Mouse (Mus musculus) layer of hippocampus, adult 9-11 months (tissue): ENCODE measurements around the gene Serpina16.
A peak's percentile ranks its signal among the peaks of the same experiment; 100 is the strongest.
"Not testable (repeated sequence)": the region's sequence is repeated elsewhere in the genome, so short reads cannot be mapped to it uniquely, and the experiment has no call there.

Experiments
- DNase-seq: peaks from one replicate; pipeline ENCODE4 v3.0.0; 2022

Gene Serpina16

DNA sequence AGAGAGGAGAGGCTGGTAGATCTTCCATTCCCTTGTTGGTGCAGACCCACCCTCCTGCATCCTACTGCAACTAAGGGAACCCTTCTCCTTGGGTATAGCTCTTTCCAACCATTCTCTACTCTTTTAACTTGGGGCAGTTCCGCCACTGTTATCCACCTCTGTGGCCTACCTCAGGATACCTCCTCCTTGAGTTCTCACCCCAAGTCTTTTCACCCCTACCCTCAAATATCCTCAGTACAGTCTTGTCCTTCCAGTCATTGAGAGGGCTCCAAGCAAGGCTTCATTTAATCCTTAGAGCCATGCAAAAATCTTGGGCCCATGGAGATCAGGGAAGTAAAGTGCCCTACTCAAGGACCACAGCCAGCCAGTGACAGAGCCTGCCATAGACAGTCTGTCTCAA is at the start of gene Serpina16:
TSS of gene Serpina16 (minus strand) at position 101 of the 400 bp plus-strand sequence.
- DNase-seq: no peak

DNA sequence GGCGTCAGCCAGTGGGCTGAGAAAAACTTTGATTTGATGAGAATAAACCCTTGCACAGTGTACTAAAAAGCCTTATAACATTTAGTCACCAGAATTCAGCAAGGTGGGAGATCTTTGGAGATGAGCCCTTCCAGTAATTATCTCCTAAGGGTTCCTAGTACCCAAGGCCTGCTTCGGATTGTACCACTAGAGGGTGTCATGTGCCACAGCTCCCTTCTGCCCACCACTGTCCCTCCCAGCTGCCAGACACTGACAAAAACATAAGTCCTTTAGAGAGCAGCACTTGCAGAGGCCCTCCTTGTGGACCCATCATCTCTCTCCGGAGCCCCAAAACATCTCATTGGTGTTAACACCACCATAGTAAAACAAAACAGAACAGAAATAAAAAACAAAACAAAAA is 35.6 kb upstream of the Serpina16 start:
- DNase-seq: no peak

GRCm38 (mm10) chr12:103710405-103710804 is 34.5 kb upstream of the Serpina16 start:
- DNase-seq: no peak

DNA sequence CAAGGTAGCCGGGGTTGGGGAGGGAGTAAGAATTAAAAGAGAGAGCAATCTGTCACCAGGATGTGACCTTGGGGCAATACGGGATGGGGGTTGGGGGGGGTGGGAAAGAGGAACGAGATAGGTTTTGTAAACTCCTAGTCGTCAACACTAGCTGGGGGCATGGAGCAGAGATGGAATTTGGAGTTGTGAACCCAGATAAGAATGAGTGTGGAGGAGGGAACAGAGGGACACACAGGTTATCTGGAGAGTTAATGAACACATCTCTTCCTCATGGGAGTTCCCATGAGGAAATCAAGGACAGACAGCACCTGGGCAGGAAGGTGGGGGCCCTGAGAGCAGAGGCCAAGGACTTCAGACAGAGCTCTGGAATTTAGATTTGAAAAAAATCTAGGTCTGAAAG is 30.2 kb upstream of the Serpina16 start:
- DNase-seq: no peak

DNA sequence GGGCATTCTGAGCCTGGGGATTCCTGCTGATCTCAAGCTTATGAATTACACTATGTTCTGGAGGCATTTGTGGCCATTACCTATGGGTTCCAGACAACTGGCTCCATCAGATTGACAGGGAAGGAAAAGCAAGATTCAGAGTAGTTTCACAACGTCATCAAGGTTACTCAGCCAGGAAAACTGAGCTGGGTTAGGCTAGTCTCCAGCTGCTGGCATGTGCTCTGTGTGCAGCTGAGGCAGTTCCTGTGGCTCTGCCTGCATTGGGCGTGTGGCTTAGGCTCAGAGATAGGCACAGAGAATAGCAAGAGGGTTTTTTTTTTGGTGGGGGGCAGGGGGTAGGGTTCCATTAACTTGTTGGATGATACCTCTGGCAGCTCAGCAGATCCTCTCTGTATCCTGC is 29.6 kb upstream of the Serpina16 start:
- no peak for DNase-seq

GRCm38 (mm10) chr12:103700144-103700750 is 24.3 kb upstream of the Serpina16 start:
- DNase-seq: no peak

DNA sequence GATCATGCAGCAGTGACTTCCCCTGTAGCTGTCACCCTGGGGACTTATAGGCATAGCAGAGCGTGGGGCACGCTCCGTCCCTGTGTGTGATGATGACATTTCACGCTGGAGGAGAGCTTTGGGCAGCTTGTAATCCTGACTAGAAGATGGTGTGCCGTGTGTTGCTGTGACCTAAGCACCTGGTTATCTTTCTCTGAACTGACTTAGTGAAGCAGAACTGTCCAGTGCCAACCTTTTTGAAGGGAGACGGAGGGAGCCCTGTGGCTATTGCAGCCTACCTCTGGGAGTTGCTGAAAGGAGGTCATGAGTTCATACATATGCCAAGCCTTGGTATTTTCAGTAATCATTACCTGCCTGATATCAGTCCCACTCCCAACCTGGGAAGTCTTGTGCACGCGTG is 19.5 kb upstream of the Serpina16 start, which contains the start of gene Serpina1f:
TSS of gene Serpina1f (minus strand) at position 101 of the 400 bp plus-strand sequence.
- DNase-seq: no peak

GRCm38 (mm10) chr12:103688221-103688814 is 12.4 kb upstream of the Serpina16 start:
- no peak for DNase-seq

GRCm38 (mm10) chr12:103687021-103687420 is 11.1 kb upstream of the Serpina16 start:
- DNase-seq: no peak

DNA sequence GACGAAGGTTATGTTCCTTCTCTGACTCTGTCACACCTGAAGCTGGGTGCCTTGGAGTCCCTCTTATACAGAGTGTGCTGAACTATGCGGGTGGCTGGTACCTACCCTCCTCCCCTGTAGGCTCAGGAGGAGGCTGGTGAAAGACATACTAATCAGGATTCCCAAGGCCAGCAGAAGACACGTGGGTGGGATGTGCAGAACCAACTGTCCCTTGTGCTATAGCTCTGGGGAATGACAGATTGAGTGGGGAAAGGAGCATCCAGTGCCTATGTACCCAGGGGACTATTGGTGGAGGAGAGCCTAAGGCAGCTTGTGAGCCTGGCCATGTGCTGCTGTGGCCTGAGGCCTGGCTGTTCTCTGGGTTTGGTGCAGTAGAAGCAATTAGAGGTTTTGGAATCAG is 10.1 kb upstream of the Serpina16 start:
- peak; percentile 78 for DNase-seq

DNA sequence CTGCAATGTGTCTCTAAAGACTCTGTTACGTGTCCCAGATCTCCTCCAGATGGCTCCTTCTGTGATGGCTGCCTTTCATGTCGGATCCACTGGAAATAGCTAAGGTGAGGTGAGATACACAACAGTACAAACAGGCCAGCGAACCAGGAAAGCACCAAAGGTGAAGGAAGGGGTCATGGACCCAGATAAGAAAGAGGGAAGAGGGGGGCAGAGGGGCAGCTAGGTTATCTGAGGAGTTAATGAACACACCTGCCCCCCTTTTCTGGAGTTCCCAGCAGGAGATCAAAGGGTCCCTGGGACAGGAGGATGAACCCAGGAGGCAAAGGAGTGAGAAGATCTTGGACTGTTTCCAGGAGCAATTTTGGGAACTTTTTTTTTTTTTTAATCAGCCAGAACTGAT is 9.4 kb upstream of the Serpina16 start:
- DNase-seq: no peak

DNA sequence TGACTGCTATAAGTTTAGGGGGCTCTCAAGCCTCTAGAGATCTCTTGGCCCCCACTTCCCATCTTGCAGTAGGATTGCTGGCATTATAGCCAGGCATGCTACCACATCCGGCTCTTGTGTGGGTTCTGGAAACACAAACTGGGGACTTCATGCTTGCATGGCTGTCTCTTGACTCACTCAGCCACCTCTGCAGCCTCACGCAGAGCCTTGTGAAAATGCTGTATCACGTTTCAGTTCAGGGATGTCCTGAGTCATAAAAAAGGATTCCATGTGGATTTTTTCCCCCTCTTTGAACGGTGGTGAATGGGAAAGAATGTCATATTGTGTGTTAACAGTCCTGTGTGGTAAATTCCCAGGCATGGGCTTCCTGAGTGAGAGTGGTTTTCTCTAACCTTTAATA is 7.8 kb upstream of the Serpina16 start:
- DNase-seq: no peak

DNA sequence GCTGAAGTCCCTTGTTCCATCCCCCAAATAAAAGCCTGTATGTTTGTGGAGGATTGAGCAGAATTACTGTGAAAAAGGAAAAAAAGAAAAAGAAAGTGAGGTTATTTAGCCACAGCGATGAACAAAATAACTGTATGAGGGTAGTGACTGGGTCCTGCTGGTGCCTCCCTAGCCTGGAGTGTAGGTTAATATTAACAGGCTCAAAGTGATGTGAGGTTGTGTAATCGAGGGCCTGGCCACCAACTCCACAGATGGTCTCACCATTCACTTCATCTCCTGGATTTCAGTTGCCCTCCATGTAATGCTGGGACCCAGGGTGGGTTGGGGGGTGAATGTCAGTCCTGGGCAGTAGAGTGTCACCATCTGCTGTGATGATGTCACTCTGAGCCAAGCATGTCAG is 5.8 kb upstream of the Serpina16 start:
- DNase-seq: no peak

DNA sequence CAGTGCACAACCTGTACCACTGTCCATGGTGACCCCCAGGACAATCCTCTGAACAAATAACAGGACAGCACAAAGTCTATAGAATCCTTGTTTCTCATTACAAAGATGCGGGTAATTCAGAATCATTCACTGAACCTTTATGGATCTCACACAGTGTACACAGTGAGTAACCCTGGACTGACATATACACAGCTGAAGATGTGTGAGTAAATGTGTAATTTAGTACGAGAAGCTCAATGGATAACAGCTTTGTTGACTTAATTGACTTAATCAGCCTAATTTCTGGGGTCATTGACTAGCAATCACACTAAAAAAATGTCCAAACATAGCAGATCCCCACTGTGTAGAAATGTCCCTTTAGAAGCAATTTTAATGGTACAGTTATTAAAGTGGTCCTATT is 5.2 kb upstream of the Serpina16 start:
- DNase-seq: no peak

- not testable (repeated sequence) for DNase-seq
These were observed 3.9 kb upstream of the Serpina16 start for GRCm38 (mm10) chr12:103679853-103680252.

- no peak for DNase-seq
These were observed 2.8 kb downstream of the Serpina16 start for GRCm38 (mm10) chr12:103673179-103673578.

GRCm38 (mm10) chr12:103671483-103671882 is 4.5 kb downstream of the Serpina16 start:
- DNase-seq: no peak

GRCm38 (mm10) chr12:103670964-103671363 is 5.0 kb downstream of the Serpina16 start:
- DNase-seq: no peak

GRCm38 (mm10) chr12:103670344-103670743 is 5.6 kb downstream of the Serpina16 start:
- peak; percentile 61 for DNase-seq

DNA sequence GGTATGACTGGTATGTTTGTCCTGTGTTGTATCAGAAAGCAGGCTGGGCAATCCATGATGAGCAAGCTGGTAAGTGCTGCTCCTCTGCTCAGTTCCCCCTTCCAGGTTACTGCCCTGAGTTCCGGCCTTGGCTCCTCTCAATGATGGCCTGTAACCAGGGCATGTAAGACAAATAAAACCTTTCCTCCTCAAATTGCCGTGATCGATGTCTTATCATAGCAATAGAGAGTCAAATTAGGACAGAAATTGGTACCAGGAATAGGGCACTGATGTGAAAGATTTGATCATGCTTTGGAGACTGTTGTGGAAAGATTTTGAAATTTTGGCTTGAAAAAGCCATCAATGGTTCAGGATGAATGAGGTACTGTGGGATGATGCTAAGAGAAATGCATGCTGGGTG is 10.7 kb downstream of the Serpina16 start:
- DNase-seq: no peak

- not testable (repeated sequence) for DNase-seq
These were observed 13.9 kb downstream of the Serpina16 start for GRCm38 (mm10) chr12:103662053-103662452.

DNA sequence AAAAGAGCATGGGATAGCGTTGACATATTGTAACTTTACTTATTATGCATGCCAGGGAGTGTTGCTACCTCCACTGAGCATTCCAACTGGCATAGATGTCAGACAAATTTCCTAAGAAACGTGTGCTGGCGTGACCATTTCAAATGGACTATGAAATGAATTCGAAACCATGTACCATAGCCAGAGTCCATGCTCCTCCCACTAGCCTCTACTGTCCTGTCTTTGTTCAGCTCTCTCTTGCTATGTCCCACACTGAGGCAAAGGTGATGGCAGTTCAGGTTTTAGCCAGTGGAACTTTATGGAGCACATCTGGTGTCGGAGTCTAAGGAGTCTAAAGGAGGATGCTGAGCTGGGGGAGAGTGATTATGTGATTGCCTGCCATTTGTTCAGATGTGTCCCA is 15.9 kb downstream of the Serpina16 start:
- no peak for DNase-seq

GRCm38 (mm10) chr12:103659171-103659570 is 16.8 kb downstream of the Serpina16 start:
- no peak for DNase-seq

GRCm38 (mm10) chr12:103657991-103658390 is 17.9 kb downstream of the Serpina16 start:
- no peak for DNase-seq
